Mouse (Mus musculus): ENCODE results near the gene Sox18.
A peak's percentile ranks its signal among the peaks of the same experiment; 100 is the strongest.

The Sox18 gene

DNA sequence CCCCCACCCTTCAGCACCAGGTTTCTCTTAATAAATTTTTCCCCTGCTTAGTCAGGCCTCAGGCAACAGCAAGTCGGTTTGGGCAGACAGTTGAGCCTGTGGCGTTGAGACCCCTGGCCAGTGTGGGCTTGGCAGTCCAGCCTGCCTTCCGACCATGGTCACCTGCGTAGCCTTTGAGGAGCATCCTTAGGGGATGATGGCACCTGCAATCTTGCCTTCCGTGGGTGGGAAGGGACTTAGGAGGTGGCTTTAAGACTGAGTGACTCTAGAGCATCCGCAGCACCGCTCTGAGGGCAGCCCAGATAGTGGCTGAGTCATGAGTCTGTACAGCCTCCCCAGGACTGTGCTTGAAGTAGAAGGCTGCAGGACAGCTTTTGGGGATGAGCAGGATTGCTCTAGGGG, 9.3 kb upstream of the Sox18 start:
- DNase-seq (ENCODE audit: low spot score in 2 of 2), result no peak

DNA sequence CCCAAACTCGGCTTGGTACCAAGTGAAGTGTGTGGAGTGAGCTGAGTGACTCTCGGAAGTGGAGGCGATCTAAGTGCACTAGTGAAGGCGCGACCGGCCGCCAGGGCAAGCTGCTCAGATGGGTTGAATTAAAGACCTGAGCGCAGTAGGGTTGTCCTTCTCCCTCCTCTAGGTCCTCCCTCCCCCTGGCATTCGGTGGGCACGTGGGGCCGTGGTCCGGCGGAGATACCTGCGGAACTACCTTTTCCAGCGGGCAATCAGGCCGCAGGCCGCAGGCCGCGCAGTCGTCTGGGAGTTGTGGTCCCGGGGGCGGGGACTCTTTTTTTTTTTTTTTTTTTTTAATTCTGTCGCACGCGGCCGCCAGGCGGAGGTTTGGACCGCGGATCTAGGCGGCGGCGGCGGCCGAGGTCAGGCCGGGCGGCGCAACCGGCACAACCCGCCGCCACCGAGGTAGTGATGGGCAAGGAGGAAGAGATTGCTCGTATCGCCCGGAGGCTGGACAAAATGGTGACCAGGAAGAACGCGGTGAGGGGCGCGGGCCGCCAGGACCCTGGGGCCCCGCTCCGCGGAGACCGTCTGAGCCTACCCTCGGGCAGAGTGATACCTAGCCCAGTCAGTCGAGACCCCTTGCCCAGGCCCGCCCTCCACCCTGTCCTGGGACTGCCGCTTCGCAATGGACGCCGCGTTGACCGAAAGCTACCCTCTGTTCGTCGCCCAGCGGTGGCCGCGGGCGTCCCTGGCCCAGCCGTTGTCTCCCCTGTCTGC, 8.7 kb upstream of the Sox18 start, which contains the start of gene Tcea2:
Tcea2 (plus strand) TSS at position 360 of the 765 bp plus-strand sequence.
- peak; percentile 56 to 69 for DNase-seq (ENCODE audit: low spot score in 2 of 2)

DNA sequence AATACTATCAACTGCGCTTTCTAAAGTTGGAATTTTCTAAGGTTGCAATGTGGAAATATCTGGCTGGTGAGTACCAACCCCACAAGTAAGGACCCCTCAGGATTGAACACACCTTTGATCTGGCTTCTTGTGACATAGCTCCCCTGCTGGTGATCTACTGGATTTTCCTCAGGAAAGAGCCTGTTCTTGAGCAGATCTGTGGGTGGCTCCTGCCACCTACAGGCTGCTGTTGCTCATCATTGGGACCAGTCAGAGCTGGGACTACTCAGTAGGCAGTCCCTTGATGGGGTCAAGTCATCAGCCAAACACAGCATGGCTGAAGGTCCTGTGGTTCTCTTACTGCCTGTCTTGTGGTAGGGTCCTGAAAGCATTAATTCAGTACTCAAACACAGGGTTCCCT, 7.3 kb upstream of the Sox18 start:
- DNase-seq (ENCODE audit: low spot score in 2 of 2), result peak; percentile 34 to 69

DNA sequence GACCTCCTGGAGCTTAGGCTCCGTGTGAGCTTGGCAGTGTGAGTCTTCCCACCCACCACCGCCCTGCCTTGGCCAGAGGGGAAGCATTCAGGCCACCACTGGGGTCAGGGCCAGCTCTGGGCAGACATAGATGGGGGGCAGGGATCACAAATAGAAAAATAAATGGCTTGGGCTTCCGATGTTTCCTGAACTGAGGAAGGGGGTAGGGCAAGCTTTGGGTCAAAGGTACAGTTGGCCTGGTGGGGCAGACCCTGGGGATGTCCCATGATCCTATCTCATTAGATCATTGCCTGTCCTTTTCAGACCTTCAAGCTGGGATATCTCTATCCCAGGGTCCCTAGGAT, 6.3 kb upstream of the Sox18 start:
- DNase-seq (ENCODE audit: low spot score in 2 of 2), result no peak

DNA sequence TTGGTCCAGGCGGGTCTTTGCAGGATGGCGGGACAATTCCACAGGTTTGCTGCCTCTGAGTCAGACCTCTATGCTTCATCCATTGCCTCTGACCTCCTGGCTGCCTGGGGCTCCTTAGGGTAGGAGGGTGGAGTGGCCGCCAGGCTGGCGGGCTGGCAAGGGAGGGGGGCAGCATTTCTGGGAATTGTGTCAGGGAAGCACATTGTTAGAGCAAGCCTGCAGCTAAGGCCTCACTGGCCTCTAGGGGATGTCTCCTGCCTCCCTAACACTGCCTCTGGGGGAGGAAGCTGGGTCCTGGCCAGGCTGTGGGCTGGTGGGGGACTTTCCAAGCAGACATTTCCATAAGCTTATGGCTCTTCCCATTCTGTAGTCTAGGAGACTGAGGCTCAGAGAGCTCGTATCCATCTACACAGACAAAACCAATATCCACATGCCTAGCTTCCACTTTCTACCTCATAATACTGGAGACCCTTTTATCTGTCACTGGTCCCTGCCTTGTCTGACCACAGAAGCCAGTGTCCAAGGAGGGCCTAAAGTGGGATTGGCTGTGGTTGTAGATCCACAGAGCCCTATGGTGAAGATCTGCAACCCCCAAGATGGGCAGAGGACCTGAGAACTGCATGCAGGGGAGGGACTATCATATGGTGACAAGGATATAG, 5.8 kb upstream of the Sox18 start:
- no peak for DNase-seq (ENCODE audit: low spot score in 2 of 2)

DNA sequence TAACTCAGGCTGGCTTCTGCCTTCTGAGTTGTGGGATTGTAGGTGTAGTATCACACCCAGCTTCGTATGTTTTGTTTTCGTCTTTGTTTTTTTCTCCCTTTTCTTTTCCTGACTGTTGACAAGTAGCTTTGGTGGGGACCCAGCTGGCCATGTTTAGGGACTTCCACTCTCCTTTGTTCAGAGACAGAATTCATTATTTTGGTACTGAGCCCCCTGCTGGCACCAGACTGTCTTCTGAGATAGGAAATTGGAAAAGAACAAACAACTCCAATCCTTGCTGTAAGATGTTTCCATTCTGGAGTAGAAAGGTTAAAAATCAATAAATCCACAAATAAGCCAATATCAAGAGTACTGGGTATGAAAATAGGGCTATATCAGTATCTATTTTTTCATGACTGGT, 5.0 kb upstream of the Sox18 start:
- no peak for DNase-seq (ENCODE audit: low spot score in 2 of 2)

DNA sequence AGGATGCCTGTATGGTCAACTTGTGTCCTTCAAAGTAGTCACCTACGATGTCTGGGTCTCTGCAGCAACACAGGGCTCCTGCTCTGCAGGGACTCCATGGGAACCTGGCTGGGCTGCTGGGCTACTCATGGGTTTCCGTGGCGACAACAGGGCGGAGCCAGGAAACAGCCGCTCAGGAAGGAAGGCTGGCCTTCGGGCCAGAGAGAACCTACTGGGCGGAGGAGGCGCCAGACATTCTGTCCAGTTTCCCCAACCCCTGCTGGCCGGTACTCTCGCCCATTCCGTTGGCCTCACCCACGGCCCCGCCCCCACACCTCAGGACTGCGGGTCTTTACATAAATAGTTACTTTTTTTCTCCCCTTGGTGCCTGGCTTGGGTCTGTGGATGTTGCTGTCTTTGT, 4.0 kb upstream of the Sox18 start:
- DNase-seq (ENCODE audit: low spot score in 2 of 2), result no peak

DNA sequence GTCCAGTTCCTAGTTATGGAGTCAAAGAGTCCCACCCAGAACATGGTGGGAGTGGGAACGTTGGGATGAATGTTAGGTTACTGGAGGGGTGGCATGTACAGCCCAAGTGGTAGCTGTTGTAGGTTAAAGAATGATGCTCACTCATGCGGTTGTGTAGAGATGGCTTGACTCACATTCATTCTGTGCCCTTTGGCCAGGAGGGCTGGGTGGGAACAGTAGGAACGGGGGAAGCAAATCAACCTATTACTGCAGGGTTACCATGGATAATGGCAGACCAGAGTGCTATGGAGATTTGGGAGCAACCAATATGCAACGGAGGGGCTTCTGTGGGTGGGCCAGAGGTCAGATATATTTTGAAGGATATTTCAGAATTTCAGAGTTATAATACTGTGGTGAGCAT, 3.5 kb upstream of the Sox18 start:
- no peak for DNase-seq (ENCODE audit: low spot score in 2 of 2)

DNA sequence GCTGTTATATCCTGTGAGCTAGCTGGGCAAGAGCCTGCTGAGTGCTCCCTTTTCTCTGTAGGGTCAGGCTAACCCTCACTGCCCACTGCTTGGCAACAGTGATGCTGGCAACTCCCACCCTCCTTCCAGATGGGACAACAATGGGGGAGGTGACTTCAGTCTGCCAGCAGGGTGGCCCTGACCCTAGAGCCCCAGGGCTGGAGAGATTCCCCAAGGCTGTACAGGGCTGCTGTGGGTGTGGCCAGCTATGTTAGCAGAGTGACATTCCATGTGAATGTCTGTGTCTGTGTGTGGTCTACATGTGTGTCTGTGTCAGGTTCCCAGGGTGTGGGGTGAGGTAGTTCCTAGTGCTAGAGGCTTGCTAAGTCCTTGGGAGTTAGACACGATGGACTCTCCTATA, 2.1 kb upstream of the Sox18 start:
- DNase-seq (ENCODE audit: low spot score in 2 of 2), result no peak

DNA sequence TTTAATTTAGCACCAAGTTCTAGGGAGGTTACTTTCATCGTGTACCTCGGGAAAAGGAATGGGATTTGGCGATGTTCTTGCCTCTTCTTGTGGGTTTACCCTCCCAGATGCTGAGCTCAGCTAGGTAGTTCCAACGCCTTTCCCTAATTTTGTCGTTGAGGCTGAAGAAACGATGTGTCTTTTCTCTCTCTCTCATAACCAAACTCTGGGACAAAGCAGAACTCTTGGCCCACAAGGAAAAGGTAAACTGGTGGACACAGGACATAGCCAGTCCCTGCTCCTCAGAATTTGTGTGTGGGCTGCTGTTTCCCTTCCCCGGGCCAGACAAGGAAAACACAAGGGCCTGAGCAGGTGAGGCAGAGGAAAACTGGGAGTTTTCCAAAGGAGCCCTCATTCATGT, 544 bp upstream of the Sox18 start:
- DNase-seq (ENCODE audit: low spot score in 2 of 2), result no peak

DNA sequence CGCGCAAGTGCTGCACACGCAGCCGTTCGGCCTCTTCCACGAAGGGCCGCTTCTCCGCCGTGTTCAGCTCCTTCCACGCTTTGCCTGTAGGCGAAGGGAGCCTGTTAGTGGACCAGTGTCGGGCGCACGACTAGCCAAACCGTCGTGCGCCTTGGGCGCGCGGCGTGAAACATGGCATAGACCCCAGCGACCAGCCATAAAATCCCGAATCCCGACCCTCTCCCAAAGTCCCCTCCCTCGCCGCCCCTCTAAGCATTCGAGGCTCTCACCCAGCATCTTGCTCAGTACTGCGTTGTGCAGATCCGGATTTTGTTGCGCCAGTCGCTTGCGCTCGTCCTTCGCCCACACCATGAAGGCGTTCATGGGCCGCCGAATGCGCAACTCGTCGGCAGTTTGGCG, 528 bp downstream of the Sox18 start:
- DNase-seq (ENCODE audit: low spot score in 2 of 2), result no peak

DNA sequence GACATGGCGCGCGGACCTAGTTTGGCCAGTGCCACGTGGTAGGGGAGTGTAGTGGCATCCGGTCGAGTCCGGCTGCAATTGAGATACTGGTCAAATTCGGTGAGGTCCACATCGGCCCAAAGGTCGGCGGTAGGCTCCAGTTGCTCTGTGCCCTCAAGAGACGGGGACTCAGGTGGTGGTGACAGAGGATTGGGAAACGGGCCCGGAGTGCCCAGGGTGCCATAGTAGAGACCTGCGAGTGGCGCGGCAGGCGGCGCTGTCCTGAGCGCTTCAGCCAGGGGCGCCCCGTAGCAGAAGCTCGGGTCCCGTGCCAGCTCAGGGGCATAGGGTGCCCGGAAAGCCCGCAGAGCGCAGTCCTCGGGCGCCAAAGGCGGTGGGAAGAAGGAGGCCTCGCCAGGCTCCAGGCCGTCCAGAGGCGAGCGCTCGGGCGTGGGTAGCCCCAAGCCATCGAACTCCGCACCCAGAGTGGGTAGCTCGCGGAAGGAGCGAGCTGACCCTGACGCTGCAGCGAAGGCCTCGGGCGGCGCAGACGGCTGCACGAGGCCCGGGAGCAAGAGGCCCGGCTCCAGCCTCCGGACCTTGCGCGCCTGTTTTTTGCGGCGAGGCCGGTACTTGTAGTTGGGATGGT, 1.0 kb downstream of the Sox18 start:
- DNase-seq (ENCODE audit: low spot score in 2 of 2), result no peak

DNA sequence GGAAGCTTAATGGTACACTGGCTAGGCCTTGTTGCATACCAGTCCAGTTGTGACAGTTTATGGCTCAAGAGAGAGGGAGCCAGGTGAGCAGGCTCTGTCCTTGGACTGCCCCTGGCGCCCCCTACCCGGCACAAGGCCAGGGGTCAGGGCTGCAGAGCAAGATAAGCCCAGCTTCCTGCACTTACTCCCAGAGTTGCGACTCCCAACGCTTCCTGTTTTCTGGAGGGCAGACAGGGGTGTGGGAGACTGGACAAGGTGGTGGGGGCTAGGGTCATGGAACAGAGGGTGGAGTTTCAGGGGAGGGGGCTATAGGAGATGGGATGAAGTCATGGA, 8.2 kb downstream of the Sox18 start:
- no peak for DNase-seq (ENCODE audit: low spot score in 2 of 2)

DNA sequence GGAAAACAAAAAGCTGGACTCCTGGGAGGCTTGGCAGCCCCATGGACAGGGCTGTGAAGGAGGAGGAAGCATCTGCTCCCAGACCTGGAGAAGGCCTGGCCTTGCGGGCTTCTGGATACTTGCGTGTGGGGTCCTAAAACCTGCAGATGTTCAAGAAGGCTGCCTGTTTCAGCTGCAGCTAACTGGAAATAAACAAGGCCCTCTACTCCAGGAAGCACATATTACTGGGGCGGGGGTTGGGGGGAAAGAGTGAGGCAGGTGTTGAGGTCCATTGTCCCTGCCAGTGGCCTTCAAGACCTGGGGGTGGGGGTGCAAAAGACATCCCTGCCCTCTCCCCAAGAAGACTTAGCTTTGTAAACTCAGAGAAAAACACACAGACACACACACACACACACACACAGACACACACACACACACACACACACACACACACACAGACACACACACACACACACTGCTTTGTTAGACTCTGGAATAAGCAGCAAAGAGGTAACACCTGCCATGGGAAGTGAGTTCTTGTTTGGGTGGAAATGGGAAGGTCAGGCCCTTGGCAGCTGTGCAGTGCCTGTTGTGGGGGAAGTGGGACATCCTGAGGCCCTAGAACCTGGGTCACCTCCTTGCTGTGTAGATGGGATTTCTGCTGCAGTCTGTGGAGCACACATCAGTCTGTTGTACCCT, 8.7 kb downstream of the Sox18 start:
- no peak for DNase-seq (ENCODE audit: low spot score in 2 of 2)

DNA sequence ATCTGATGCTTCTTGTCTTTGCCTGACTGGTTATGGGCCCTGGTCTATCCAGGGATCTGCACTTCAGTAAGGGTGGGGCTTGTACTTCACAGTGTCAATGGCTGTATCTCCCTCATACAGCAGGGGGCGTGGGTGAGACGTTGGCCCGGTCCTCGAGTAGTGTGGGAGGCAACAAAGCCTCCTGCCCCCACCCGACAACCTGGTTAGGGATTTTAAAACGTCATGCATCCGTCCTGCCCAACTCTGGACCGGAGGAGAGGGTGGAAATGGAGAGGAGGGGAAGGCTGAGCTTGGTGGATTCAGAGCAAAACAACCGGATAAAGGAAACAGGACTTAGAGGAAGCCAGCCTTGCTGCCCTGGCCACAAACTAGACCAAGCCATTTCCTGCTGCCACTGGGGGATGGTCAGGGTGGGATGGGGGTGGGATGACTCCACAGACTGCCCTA, 11.8 kb downstream of the Sox18 start:
- peak; percentile 55 to 81 for DNase-seq (ENCODE audit: low spot score in 2 of 2)

DNA sequence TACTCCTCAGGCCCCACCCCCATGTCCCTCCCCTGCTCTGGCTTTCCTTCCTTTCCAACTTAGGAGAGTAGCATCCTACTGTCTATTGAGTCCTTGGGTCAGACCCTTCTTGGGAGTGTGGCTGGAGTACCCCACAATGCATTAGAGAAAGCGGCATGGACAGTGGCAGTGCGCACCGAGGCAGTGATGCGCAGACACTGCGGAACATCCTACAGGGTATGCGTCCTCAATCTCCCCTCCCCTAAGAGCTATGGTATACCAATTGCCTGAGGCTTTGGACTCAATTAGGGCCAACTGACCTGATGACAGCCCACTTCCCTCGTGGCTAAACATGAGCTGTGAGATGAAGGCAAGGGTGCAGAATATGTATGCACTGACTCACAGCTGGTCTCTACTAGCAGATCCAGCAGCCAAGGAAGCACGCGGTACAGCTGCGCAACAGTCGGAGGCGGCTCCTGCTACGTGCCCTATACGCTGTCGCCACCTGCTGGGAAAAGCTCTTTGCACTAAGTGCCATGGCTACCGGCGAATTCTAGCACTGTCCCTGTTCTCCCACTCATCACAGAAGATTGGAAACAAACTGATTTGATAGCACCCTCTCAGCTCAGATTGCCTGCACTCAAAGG, 12.4 kb downstream of the Sox18 start:
- peak in 1 of 2 experiments; percentile 65 for DNase-seq (ENCODE audit: low spot score in 2 of 2)

DNA sequence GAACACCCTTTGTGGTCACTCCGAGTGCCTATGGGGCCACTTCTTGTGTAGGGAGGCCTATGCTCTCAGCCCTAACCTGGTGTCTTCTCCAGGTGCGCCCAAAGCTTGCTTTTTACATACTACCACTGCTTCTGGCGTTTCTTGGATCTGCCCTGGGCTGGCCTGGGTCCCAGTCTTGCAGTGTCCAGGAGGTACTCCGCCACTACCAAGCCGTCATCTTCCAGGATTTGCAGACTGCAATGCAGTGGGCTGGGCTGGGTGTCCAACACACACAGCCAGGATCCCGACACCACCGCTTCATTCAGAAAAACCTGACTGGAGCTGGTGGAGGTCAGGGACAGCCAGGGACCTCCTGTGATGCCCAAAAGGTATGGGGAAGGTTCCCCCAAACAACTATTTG, 12.9 kb downstream of the Sox18 start:
- no peak for DNase-seq (ENCODE audit: low spot score in 2 of 2)

DNA sequence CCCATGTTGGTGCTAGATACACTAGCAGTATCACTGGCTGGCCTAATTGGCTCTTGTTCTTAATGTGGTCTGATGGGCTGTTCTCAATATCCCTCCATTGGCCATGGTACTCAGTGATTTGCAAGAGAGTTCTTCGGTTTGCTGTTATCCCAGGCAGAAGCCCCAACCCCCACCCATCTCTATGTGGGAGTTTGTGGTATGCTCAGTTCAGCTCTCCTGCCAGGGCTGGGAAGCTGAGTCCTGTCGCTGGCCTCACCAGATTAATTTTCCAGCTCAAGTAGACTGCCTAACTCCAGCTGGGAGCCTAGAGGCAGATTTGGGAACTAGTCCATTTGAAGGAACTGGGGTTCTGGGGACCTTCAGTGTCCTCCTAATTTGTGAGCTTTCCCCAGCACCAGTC, 14.0 kb downstream of the Sox18 start:
- DNase-seq (ENCODE audit: low spot score in 2 of 2), result no peak

DNA sequence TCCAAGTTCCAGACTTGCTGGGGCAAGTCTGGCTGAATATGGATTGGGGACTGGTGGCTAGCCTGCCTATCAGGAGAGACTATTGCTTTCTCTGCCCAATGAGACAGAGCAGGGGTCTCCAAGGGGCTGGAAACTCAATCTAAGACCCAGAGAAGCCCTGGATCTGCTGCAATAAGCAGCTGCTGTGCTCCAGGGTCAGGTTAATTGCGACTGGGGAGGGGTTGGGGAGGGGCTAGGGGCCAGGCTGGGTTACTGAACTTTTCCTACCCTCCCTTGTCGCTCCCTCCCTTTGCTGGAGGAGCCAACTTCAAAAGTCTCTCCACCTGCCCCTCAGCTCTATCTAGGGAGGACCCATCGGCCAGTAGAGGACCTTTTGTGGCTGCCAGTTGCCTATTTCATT, 14.7 kb downstream of the Sox18 start, which contains the start of gene Gm29797:
Gm29797 (plus strand) TSS at position 301 of the 400 bp plus-strand sequence.
- no peak for DNase-seq (ENCODE audit: low spot score in 2 of 2)

DNA sequence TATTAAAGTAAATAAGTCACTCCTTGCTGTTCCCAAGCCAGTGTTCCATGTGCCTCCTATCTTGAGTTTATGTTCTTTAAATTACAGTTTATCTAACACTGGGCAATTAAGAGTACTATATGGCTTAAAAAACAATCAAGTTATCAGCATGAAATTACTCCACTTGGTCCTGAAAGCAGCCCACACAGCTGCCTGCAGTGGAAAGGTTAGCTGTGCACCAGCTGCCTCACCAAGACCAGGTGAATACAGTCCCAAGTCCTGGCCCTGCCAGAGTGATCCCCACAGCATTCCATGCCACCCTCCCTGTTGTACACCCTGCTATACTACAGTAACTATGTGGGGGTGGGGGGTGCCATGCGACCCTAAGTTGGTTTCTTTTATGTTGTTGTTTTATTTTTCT, 17.9 kb downstream of the Sox18 start:
- DNase-seq (ENCODE audit: low spot score in 2 of 2), result no peak

DNA sequence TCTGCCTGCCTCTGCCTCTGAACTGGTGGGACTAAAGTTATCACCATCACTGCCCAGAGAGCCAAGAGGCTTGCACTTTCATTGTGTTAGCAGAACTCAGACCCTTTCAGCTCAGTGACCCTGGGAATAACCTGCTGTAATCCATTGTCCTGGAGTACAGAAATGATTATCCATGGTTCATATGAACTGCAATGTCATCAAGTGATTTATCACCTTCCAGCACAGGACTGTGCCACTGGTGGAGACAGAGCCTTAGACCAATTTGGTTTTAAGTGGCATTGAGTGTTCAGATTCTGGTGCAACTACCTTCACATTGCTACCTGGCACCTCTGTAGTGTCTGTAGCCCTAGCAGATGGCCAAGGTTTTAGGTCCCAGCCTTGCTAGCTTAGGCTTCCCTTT, 18.4 kb downstream of the Sox18 start:
- DNase-seq (ENCODE audit: low spot score in 2 of 2), result no peak

DNA sequence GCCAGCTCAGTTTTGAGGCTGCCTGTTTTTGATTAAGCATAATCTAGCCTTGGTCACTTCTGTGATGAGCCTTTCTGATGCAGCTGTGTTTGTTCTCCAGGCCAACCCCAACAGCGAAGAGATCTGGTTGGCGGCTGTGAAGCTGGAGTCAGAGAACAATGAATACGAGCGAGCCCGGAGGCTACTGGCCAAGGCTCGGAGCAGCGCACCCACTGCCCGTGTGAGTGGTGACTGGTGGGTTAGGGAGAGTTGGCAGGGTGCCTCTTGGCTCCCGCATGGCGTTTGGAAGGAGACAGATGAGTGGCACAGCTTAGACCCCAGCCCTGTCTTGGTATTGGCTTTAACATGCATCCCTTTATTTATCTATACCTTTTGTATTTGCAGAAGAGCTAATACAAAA, 22.5 kb downstream of the Sox18 start:
- no peak for DNase-seq (ENCODE audit: low spot score in 2 of 2)

Measured in spleen, postnatal 10 days (tissue).